Mouse (Mus musculus): Measurements from ENCODE around the gene Zcchc13. TPM values are rescaled to one million over a fixed set of nuclear protein-coding genes. Genes with fewer than 3 reads are reported as not detected.

Zcchc13 gene
- not detected in 2 replicates for total RNA-seq (2014; rRNA removed)
- not detected in 2 replicates for polyA plus RNA-seq (2015; fragmentation: Nextera tagmentation; extraction: Ambion mirVana)

GRCm38 (mm10) chrX:103630303-103630702 is at the start of gene Zcchc13:
Zcchc13 (plus strand) TSS chrX:103630586.
- H3K36me3 ChIP-seq (ENCODE audit: insufficient read depth, low read length) = no peaks in the 10 kb centered on the region
- 80% methylated on average over 12 of the region's 12 CpGs for WGBS
- no peak within 1 kb of the TSS for H3K9ac ChIP-seq (replicated peaks; ENCODE audit: low read length)
- no peak for TF ChIP-seq CTCF (IDR thresholded peaks at IDR 0.05; ENCODE audit: low read depth)
- H3K27ac ChIP-seq = no peak within 1 kb of the TSS
- no peaks in the 10 kb centered on the region for H3K27me3 ChIP-seq (ENCODE audit: insufficient read depth, low read length)
- DNase-seq (ENCODE audit: low spot score) = no peak
- no peaks in the 10 kb centered on the region for H3K4me1 ChIP-seq (ENCODE audit: insufficient read depth, low read length)
- ATAC-seq = no peak
- no peaks in the 10 kb centered on the region for H3K9me3 ChIP-seq (ENCODE audit: low read length)
- no peak within 1 kb of the TSS for H3K4me2 ChIP-seq (ENCODE audit: low read depth, low read length)
- no peak within 1 kb of the TSS for H3K4me3 ChIP-seq (ENCODE audit: low read length)

GRCm38 (mm10) chrX:103584262-103584661 is 46.1 kb upstream of the Zcchc13 start:
- ATAC-seq (no peak), DNase-seq (ENCODE audit: low spot score) (no peak)
- H3K4me1 ChIP-seq (ENCODE audit: insufficient read depth, low read length) = no peaks in the 10 kb centered on the region
- no peaks in the 10 kb centered on the region for H3K27me3 ChIP-seq (ENCODE audit: insufficient read depth, low read length)
- no peak overlapping the region for H3K9ac ChIP-seq (replicated peaks; ENCODE audit: low read length)
- no peak overlapping the region for H3K4me2 ChIP-seq (ENCODE audit: low read depth, low read length)
- no peaks in the 10 kb centered on the region for H3K9me3 ChIP-seq (ENCODE audit: low read length)
- H3K27ac ChIP-seq = no peak overlapping the region
- TF ChIP-seq CTCF (IDR thresholded peaks at IDR 0.05; ENCODE audit: low read depth) = no peak
- H3K36me3 ChIP-seq (ENCODE audit: insufficient read depth, low read length) = no peaks in the 10 kb centered on the region
- H3K4me3 ChIP-seq (ENCODE audit: low read length) = no peak overlapping the region
- 89% methylated on average over 1 of the region's 1 CpGs for WGBS

- H3K27me3 ChIP-seq (ENCODE audit: insufficient read depth, low read length) = no peaks in the 10 kb centered on the region
- no peak for TF ChIP-seq CTCF (IDR thresholded peaks at IDR 0.05; ENCODE audit: low read depth)
- no peak for ATAC-seq
- H3K4me1 ChIP-seq (ENCODE audit: insufficient read depth, low read length) = no peaks in the 10 kb centered on the region
- H3K4me2 ChIP-seq (ENCODE audit: low read depth, low read length) = no peak overlapping the region
- H3K4me3 ChIP-seq (ENCODE audit: low read length) = no peak overlapping the region
- H3K36me3 ChIP-seq (ENCODE audit: insufficient read depth, low read length) = no peaks in the 10 kb centered on the region
- no peak overlapping the region for H3K9ac ChIP-seq (replicated peaks; ENCODE audit: low read length)
- no peak for DNase-seq (ENCODE audit: low spot score)
- WGBS = 86% methylated on average over 6 of the region's 6 CpGs
- no peak overlapping the region for H3K27ac ChIP-seq
- no peaks in the 10 kb centered on the region for H3K9me3 ChIP-seq (ENCODE audit: low read length)
These were observed 38.3 kb upstream of the Zcchc13 start for GRCm38 (mm10) chrX:103592056-103592455.

- Histone ChIP-seq H3K9ac (replicated peaks; ENCODE audit: low read length) (no peak overlapping the region), H3K4me3 (ENCODE audit: low read length) (no peak overlapping the region), H3K9me3 (ENCODE audit: low read length) (no peaks in the 10 kb centered on the region), H3K27ac (no peak overlapping the region), H3K36me3 (ENCODE audit: insufficient read depth, low read length) (peaks cover 1% of the 10 kb centered on the region; the same call in 1 of the 2 replicates), H3K4me1 (ENCODE audit: insufficient read depth, low read length) (no peaks in the 10 kb centered on the region), H3K27me3 (ENCODE audit: insufficient read depth, low read length) (no peaks in the 10 kb centered on the region), H3K4me2 (ENCODE audit: low read depth, low read length) (no peak overlapping the region)
- DNase-seq (ENCODE audit: low spot score) (no peak), ATAC-seq (no peak)
- no peak for TF ChIP-seq CTCF (IDR thresholded peaks at IDR 0.05; ENCODE audit: low read depth)
- WGBS = 96% methylated on average over 5 of the region's 5 CpGs
These were observed 27.8 kb upstream of the Zcchc13 start for GRCm38 (mm10) chrX:103602553-103602952.

GRCm38 (mm10) chrX:103604211-103604610 is 26.2 kb upstream of the Zcchc13 start:
- no peaks in the 10 kb centered on the region for H3K4me1 ChIP-seq (ENCODE audit: insufficient read depth, low read length)
- ATAC-seq (no peak), DNase-seq (ENCODE audit: low spot score) (no peak)
- no peak overlapping the region for H3K4me3 ChIP-seq (ENCODE audit: low read length)
- no peaks in the 10 kb centered on the region for H3K27me3 ChIP-seq (ENCODE audit: insufficient read depth, low read length)
- no peaks in the 10 kb centered on the region for H3K9me3 ChIP-seq (ENCODE audit: low read length)
- WGBS = 81% methylated on average over 5 of the region's 5 CpGs
- no peak overlapping the region for H3K4me2 ChIP-seq (ENCODE audit: low read depth, low read length)
- no peak for TF ChIP-seq CTCF (IDR thresholded peaks at IDR 0.05; ENCODE audit: low read depth)
- no peak overlapping the region for H3K9ac ChIP-seq (replicated peaks; ENCODE audit: low read length)
- H3K27ac ChIP-seq = no peak overlapping the region
- peaks cover 10% of the 10 kb centered on the region; the same call in 1 of the 2 replicates for H3K36me3 ChIP-seq (ENCODE audit: insufficient read depth, low read length)

- no peak overlapping the region for H3K9ac ChIP-seq (replicated peaks; ENCODE audit: low read length)
- DNase-seq (ENCODE audit: low spot score) = no peak
- ATAC-seq = no peak
- WGBS = 90% methylated on average over 8 of the region's 8 CpGs
- H3K4me1 ChIP-seq (ENCODE audit: insufficient read depth, low read length) = no peaks in the 10 kb centered on the region
- no peak overlapping the region for H3K4me3 ChIP-seq (ENCODE audit: low read length)
- H3K36me3 ChIP-seq (ENCODE audit: insufficient read depth, low read length) = peaks cover 10% of the 10 kb centered on the region; the same call in 1 of the 2 replicates
- H3K27me3 ChIP-seq (ENCODE audit: insufficient read depth, low read length) = no peaks in the 10 kb centered on the region
- H3K27ac ChIP-seq = no peak overlapping the region
- TF ChIP-seq CTCF (IDR thresholded peaks at IDR 0.05; ENCODE audit: low read depth) = no peak
- no peaks in the 10 kb centered on the region for H3K9me3 ChIP-seq (ENCODE audit: low read length)
- H3K4me2 ChIP-seq (ENCODE audit: low read depth, low read length) = no peak overlapping the region
These were observed 24.9 kb upstream of the Zcchc13 start for GRCm38 (mm10) chrX:103605473-103605872.

GRCm38 (mm10) chrX:103610401-103610800 is 20.0 kb upstream of the Zcchc13 start:
- Histone ChIP-seq H3K36me3 (ENCODE audit: insufficient read depth, low read length) (peaks cover 14% of the 10 kb centered on the region; the same call in 1 of the 2 replicates), H3K4me2 (ENCODE audit: low read depth, low read length) (no peak overlapping the region), H3K27me3 (ENCODE audit: insufficient read depth, low read length) (no peaks in the 10 kb centered on the region), H3K4me1 (ENCODE audit: insufficient read depth, low read length) (no peaks in the 10 kb centered on the region), H3K9me3 (ENCODE audit: low read length) (no peaks in the 10 kb centered on the region), H3K9ac (replicated peaks; ENCODE audit: low read length) (no peak overlapping the region), H3K4me3 (ENCODE audit: low read length) (no peak overlapping the region), H3K27ac (no peak overlapping the region)
- peak; percentile 44 for DNase-seq (ENCODE audit: low spot score)
- no peak for ATAC-seq
- 89% methylated on average over 5 of the region's 5 CpGs for WGBS
- TF ChIP-seq CTCF (IDR thresholded peaks at IDR 0.05; ENCODE audit: low read depth) = peak; percentile 59

Measured in hindbrain, postnatal 0 days (tissue).